Mouse (Mus musculus): ENCODE measurements around the gene Ndufb4.
"Not testable (repeated sequence)": the region's sequence is repeated elsewhere in the genome, so short reads cannot be mapped to it uniquely, and the experiment has no call there.

The Ndufb4 gene

DNA sequence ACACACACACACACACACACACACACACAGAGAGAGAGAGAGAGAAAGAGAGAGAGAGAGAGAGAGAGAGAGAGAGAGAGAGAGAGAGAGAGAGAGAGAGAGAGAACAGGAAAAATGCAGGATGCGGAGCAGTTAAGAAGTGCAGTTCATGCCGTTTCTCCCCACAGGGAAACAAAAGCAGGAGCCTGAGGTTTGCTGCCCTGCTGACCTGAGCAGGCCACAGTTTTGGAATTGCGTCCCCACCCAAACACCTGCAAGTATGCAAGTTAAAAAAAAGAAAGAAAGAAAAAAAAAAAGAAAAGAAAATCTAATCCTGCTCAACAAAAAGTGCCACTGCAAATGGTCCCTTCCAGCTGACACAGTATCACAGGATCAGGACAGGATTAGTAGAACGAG lies 22.4 kb upstream of the Ndufb4 start:
- DNase-seq = no peak

DNA sequence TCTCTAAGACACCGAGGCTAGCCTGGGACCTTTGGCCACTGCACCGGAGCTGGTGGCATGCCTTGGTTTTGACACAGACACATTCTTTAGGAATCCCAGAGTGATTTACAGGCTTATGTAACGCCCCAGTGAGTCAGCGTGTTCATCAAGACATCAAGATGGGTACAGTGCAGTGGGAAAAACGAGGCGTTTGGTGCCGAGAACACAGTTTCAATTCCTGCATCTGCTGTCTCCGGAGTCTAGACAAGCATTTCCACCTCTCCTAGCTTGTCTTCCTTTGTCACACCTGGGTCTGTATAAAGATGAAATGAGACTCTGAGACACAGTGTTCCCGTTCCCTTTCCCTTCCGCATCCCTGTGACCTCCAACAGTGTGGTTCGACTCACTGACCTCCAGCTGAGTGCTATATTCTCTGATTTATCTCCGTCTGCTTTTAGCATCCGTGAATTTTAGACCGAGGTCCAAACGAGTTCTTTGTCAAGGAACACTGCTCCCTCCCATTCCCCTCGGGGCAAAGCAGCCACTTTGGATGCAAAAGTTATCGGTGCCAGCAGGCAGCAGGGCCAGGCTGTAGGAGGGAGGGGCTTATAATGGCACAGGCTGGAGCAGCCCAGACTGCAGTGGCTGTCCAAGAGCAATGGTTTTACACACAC lies 21.9 kb upstream of the Ndufb4 start:
- peak; percentile 60 for DNase-seq

GRCm38 (mm10) chr16:37675326-37675725 lies 21.1 kb upstream of the Ndufb4 start:
- DNase-seq = no peak

- DNase-seq = no peak
These were observed 16.5 kb upstream of the Ndufb4 start for GRCm38 (mm10) chr16:37670666-37671283.

DNA sequence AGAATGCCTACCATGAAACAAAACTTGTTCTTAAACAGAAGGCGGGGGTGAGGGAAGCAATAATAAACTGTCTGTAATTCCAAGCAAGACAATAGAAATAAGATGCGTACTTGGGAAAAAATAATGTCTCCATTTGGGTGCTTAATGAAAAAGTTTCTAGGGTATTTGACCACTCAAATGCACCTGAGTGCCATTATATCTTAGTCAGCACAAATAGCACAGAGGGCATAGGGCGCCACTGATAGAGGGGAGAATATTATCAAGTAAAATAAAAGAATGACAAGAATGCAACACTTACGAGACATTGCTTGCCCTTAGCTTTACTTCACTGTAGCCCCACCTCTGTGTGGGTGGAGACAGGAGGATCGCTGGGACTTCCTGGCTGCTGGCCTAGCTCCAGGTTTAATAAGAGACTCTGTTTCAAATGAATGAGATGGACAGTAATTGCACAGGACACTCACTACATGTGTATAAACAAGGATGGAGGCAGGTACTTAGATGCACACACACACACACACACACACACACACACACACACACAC lies 11.2 kb upstream of the Ndufb4 start:
- no peak for DNase-seq

- DNase-seq = no peak
These were observed 9.6 kb upstream of the Ndufb4 start for GRCm38 (mm10) chr16:37663643-37664459.

- no peak for DNase-seq
These were observed 2.5 kb upstream of the Ndufb4 start for GRCm38 (mm10) chr16:37656796-37657195.

DNA sequence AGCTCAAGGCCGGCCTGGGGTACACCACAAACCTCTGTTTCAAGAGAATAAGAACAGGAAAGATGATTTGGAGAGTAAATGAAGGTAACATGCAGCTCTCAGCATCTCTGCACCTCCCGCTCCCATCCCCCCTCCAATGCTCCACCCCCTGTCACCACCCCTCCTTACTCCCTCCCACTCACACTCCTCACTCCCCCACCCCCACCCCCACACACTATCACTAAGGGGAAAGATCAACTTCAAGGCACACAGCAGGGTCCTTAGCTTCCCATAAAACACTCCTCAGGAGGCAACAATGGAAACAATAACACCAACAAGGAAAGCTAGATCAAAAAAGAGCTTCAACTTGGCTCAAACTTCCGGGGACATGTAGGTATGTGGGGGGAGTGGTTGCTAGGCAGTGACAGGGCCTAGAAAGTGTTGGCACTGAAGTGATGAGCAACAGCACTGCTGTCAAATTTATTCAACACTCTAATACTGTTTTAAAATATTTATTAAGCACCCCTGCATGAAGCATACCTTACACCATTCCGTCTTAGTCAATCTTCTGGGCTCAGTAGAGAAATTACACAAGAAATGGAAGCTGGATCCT lies 1.6 kb upstream of the Ndufb4 start:
- no peak for DNase-seq

DNA sequence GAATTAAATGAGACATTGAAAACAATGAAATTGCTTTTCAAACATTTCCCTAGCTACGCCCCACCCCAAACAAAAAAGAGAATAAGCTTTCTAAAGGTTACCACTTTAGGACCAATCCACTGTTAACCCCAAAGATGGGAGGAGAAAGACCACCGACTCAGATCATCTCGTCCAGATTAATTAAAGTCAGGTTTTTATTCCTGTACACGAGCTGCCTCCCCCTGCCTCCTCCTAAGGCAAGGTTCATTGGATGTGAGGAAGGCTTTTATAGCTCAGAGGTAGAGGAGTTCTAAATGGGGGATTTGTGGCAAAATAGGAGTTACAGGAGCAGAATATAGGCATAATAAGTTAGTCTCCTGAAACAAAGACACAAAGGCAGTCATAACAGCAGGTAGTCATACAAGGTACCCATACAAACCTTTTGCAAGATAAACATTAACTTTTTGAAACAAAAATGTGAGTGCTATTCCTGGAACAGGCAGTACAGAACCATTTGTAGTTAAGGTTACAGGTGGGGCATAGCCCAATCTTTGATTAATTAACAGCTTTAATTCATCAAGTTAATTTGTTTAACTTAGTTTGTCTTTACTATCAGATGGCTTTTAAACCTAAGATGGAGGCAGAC lies 690 bp upstream of the Ndufb4 start:
- DNase-seq = no peak

GRCm38 (mm10) chr16:37653058-37653457 lies 1.2 kb downstream of the Ndufb4 start:
- no peak for DNase-seq

DNA sequence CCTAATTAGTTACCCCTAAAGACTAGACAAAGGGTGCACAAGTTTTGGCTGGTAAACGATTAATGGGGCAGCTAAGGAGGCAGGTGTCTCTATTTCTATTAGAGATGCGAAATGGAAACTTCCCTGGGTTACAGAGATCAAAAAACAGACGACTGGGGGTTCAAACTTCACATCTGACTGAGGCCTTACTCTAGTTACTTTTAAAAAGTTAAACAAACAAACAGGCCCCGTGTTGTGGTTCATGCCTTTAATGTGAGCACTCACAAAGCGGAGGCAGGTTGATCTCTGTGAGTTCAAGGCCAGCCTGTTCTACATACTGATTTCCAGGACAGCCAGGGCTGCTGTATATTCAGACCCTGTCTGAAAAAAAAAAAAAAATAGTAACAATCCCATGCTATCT lies 1.6 kb downstream of the Ndufb4 start:
- no peak for DNase-seq

GRCm38 (mm10) chr16:37651467-37651866 lies 2.8 kb downstream of the Ndufb4 start:
- no peak for DNase-seq

DNA sequence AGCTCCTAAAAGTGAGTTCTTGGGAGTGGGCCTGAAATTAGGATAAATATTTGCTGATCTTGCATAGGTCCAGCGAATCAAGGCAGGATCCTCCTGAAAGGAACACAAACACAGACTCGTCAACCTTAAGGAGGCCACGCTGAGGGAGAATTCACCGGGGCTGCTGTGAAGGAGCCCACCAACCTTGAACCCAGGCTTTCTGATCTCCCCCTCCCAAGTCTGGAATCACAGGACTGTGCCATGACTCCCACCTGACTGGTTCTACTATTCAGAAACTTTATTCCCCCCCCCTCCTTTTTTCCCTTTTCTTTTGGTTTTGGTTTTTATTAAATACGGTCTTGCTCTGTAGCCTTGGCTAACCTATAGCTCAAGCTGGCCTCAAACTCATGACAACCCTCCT lies 5.2 kb downstream of the Ndufb4 start:
- no peak for DNase-seq

DNA sequence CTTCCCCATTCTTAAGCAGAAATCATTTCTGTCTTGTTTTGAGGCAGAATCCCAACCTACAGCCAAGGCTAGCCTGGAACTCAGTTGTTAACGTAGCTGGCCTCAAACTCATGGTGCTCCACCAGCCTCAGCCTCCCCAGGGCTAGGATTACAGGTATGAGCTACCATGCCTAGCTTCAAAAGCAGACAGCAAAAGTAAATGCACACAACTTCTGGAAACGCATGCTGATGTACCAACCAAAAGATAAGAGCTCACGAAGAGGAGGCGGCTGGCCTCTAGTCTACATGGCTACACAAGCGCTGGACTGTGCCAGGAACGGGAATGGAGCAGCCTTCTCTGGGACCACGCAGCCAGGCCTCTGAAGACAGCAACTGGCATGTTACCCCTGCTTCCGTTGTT lies 6.3 kb downstream of the Ndufb4 start:
- DNase-seq = no peak

DNA sequence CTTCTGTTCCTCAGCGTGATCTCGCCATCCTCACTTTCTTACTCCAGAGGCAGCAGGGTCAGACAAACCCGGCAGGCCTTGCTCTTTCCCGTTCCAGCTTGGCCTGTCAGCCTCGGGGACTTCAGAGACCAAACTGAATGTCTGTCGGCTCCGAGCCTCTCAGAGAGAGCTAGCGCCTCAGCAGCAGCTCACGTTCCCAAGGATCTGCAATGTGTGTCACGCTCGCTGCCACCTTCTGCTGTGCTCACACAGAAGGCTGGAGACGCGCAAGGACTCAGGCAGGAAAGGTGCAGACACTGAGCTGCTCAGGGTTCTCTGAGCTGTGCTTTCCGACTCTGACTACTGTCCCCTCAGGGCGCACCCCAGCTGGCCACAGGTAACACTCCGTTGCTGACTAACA lies 7.2 kb downstream of the Ndufb4 start:
- DNase-seq = no peak

- no peak for DNase-seq
These were observed 8.5 kb downstream of the Ndufb4 start for GRCm38 (mm10) chr16:37645799-37646198.

DNA sequence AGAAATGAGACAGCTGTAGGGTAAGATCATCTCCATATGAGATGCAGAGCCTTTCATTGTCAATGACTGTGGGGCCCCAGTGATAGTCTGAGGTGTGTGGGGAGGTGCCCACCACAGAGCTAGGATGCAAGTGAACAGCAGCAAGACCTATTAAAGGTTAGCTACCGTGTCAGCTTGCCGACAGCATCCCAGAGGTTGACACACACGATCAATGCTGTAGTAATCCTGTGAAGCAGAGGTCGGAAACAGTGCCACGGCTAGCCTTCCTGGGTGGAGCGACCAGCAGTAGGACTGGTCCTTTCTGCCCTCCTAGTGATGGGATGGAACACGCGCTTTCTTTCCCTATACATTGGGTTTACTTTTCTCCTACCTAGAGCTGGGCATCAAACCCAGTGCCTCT lies 9.0 kb downstream of the Ndufb4 start:
- no peak for DNase-seq

- DNase-seq = no peak
These were observed 9.8 kb downstream of the Ndufb4 start for GRCm38 (mm10) chr16:37644486-37644885.

GRCm38 (mm10) chr16:37640522-37640921 lies 13.7 kb downstream of the Ndufb4 start:
- DNase-seq = not testable (repeated sequence)

- DNase-seq = no peak
These were observed 16.5 kb downstream of the Ndufb4 start for GRCm38 (mm10) chr16:37637802-37638201.

DNA sequence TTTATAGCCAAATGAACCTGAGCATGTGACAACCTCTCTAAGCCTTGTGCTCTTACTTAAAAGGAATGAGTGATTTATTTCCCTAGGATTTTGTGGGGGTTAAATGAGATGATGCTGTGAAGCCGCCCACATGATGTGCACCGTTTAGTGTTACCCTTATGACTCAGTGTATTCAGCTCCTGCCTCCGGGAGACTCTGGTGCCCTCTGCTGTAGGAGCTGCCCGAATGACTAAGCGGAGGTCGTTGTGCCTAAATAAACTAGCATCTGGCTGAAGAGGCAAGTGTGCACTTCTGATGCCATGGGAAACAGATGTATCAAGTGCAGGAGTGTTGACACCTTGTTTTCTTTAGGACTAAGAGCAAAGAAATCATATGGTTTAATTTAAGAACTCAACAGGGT lies 18.1 kb downstream of the Ndufb4 start:
- DNase-seq = no peak

DNA sequence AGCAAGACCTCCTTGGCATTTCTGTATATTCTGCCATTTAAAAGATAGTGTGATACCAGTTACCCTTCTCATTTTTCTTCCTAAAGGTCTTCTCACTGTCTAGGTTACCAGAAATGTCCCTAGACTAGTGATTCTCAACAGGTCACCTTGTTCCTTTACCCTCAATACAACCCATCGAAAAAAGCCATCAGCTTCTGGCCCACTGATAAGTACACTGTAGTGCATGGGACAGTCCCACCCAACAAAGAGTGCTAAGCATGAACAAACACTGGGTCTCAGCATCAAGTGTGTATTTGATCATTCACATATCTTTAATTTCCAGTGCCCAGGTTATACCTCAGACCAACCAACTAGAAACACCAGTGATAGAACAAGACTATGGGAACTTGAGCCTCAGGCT lies 19.2 kb downstream of the Ndufb4 start:
- no peak for DNase-seq

DNA sequence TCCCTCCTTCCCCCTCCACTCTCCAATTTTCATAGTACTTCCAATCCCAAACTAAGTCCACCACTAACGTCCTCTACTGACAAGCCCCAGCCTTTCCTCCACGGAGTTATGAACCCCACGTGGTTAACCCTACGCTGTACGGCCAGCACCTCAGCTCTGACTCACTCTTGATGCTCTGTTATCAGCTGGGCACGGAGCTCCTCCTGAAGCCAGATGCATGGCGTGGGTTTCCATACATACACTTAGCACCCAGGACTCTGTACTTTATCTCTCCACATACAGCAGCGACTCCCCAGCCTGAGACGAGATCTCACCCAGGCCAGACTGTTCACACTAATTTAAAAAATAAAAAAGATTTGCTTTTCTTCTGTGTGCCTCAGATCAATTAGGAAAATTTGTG lies 19.7 kb downstream of the Ndufb4 start:
- no peak for DNase-seq

Data from cerebellum, adult 8-10 months (tissue).